Mouse (Mus musculus) thymus, postnatal 10 days (tissue): ENCODE results near the gene Xdh.

ENCODE experiments used
- DNase-seq, 2 experiments: peaks; one replicate each; pipeline ENCODE4 v3.0.0; 2021; ENCODE audit warnings: low spot score in 2 of 2

Xdh gene

DNA sequence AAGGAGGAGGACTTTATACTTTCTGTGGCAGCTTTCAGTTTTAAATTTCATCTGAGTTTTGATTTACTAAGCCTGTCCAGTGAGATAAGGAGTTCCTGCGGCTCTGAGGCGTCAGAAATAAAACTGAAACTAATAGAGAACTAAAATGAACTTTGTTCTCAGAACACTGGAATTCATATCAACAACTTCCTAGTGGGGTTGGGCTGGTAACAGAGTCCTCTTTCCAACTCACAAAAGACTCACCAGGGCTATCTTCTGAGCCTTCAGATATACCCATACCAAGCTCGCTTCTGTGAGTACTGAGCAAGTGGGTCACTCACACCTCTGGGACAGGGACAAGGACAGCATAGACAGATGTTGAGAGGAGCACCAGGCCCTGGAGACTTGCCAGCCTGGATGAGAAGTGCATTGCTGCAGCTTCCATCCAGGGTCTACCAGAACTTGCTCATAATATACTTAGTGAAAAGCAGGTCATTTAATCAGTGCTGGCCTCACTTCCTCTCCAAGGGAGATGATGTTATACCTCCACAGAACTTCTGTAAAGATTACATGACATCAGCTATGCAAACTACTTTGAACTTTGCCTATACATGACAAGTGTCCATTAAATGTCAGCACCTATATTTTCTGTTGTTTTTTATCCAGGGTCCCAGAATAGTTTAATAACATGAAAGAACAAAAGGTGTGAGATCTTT, 7.6 kb downstream of the Xdh start:
- no peak for DNase-seq

DNA sequence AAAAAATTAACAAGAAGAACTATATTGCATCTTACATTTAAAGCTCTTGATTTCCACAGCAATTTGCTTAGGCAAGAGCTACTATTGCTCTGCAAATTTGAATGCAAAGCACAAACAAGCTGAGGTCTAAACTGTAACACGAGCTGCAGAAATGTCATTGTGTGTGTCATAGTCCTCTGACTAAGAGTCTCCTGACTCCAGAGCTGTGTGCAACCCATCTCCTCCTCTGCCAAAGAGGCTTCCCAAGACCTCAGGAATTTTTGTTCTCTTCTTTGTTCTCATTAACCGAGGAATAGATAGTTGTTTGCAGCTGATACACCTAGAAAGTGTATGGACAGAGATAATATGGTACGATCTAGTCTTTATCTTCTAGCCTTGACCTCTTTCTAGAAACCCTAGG, 8.2 kb downstream of the Xdh start:
- DNase-seq = no peak

DNA sequence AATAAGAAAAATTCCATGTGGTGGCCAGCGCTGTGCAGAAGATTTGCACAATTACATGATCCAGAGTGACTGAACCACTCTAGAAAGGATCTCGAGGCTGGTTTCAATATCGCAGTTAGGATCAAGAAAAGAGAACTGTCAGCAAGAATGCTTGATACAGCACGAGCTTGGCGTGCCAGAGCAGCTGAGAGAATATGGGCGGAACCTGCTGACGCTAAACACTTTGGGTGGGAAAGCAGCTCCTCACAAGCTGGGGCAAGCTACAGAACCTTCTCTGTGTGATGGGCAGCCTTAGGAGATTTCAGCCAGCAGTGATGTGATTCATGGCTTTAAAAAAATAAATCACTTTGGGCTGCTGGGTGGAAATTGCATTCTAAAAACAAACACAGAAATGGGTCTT, 12.9 kb downstream of the Xdh start:
- DNase-seq = no peak

DNA sequence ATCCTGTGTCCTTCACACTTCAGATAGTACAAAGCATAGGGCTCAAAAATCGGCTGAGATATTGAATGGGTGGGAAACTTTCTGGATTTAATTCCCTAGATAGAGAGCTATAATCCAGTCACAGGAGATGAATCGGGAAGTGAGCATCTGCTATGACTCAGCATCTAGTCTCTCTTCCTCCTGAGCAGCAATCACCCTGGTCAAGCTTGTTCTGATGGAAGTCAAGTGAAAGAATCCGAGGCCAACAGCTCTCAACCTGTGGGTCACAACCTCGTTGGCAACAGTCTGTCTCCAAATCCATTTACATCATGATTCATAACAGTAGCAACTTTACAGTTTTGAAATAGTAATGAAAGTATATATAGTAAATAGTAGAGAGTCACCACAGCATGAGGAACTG, 14.8 kb downstream of the Xdh start:
- no peak for DNase-seq

DNA sequence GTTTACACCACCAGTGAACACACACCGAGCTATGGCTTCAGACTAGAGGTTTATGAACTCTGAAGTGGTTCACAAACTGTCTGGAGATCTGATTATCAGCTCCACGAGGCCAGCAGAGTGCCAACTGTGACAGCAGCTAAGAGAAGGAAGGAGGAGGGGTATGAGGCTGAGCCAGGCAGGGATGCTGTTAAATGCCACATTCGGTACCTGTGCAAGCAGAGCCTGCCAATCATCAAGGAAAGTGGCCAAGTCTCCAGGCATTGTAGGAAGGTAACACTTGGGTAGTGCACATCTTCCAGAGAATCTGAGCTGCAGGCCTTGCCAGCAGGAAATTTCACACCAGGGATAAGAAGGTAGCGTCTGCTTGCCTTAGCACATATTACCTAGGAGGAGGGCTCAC, 15.7 kb downstream of the Xdh start:
- no peak for DNase-seq

DNA sequence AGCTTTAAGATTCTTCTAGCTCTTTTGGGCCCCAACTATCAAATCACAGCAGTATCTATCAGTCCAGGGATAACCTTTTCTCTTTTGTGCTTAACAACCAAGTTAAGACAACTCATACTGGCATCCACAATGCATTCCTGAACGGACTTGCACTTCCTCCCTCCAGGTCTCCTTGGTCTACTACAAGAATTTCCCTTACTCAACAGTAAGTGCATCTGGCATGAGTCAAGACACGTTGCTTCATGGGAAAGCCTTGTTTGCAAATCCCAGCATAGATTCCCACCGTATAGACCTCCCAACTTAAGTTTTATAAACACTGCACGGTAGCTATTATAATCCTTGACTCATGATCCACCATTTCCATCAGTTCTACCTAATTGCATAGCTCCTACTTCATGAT, 16.4 kb downstream of the Xdh start:
- DNase-seq = no peak

DNA sequence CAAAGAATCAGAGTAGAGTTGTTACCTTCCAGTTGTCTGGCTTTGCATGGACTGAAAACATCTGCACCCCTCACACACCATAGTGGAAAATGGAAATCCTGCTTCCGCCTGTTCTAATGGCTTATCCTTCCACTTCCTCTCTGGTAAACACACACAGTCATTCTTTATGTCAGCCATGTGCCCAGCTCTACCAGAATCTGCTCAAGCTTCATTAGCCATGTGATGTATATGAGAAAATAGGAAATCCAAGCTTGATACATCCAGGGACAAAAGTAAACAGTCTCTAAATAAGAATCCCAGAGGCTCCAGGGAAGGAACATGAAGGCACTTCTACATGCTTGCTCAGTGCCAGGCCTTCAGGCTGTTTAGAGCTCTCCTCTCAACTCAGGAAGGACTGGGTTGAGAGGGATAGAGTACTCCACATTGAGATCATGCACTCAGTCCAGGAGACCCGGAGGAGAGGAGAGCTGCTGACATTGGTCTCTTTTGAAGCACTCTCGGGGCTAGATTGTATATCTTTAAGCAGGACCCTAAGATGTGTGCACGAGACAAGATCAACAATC, 17.4 kb downstream of the Xdh start:
- DNase-seq = no peak

DNA sequence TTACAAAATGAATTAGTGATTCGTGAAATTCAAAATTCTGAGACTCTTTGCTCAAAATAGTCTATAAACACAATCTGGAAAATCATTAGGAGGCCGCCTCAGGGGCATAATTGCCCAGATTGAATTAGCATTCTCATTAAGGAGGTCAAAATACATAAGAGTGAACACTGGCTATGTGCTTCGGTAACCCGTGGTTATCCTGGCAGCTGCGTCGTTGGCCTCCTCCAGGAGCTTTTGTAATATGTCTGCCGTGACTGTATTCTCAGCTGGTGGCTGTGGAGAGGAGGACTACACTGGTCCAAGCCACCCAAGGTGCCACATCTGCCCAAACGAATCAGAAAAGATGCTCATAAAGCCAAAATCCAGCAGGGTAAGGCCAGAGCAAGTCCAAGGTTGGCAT, 30.5 kb downstream of the Xdh start:
- DNase-seq = no peak

DNA sequence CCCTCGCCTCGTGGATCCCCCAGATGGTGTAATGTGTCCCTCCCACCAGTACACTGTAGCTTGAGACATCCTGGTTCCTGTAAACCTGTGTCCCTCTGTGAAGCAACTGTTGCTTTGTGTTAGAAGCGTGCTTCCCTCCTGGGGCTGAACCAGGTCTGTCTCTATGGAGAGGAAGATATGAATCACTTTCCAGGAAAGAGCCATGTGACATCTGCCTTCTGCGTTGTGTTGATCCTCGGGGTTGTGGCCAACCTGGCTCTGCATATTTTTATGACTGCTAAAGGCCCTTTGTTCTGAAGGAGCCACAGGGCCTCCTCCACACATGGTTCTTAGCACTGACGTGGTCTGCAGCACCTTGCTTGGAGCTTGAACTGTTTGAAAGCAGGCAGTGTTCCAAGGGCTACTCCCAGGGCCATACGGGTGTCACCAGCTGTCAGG, 31.0 kb downstream of the Xdh start:
- no peak for DNase-seq

DNA sequence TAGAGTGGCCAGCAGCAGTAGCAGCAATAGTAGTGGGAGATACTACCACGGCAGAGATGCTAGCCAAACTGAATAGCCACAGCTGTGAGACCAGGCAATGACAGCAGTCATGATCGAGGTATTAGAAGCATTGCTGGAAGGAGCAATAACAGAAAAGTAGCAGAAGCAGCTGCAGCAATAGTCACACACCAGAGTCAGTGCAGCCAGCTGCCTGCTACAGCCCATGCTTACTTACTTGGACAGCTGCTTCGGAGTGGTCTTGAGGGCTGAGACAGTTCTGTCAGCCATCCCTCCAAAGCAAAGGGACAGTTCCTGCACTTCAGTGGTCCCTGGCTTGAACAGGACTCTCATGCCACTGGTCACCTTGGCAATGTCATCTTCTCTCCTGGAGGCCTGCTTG, 31.9 kb downstream of the Xdh start:
- no peak for DNase-seq

DNA sequence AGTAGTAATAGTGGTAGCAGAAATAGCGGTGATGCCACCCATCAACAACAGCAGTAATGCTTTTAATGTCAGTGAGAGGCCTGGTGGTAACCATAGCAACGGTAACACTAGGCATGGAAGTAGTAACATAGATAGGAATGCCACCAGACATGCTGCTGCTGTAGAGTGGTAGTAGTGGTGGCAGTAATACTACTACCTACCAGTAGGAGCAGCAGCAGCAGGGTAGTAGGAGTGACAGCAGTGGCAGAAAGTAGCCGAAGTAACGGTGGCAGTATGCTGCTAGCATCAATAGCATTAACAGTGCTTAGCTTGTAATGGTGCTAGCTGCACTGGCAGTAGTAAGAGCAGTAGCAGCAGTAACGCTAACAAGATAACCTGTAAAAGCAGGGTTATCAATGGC, 32.3 kb downstream of the Xdh start:
- no peak for DNase-seq

DNA sequence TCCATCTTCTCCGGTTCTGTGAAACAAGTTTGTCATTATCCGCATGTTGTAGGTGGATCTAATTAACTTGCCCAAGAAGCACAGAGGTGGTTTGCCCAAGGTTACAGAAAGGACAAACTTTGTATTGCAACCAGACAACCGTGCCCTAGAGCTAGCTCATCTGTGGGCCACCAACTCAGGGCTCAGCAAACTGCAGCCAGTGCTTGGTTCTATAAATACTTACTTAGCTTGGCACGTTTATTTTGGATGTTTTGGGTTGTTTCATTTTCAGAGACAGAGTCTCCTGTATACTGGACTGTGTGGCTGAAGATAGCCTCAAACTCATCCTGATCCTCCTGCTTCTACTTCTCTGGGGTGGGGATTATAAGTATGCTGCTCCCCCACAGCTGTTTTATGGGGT, 35.3 kb downstream of the Xdh start:
- no peak for DNase-seq

DNA sequence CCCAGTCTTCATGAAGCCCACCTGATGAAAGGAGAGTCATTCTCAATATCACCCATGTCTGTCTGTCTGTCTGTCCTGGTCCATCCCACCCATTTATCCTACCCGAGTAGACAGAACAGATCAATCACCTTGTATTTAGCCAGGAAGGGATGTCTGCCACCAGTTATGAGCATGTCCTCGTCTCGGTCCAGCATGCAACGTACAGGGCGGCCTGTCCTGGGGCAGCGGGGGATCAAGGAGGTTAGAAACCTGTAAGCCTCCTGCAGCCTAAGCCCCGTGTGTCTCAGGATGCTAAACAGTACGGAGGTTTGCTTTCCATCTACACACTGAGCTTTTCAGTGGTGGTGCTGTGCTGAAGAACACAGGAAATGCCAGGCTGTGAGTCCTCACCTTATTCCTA, 43.9 kb downstream of the Xdh start:
- no peak for DNase-seq

DNA sequence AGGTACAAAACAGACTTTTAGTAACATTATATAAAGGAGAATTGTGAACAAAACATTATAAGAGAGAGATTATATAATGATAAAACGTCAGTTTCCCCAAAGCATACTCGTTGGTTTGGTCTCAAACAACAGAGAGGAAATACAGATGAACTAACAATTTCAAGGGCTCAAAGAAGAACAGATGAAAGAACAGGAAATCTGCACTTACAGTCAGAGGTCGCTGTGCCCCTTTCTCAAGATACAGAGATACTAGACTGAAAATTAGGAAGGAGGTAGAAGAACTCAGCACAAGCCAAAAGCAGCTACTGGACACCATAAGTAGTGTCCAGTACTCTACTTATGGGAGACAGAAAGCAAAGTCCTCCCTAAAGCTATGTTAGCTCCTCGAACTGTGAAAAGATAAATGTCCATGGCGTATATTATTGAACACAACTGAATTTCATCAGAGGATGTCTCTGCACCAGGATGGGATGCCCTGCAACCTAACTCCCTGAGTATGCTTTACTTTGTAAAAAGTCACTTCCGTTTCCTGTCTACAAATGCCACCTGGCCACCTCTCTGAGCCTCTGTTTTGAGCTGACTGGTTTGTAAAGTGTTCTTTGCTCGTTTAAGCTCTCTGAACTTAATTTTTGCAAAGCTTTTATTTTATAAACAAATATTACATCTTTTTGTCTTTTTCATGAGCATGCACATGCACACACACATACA, 44.8 kb downstream of the Xdh start:
- DNase-seq = peak; percentile 38 to 40

DNA sequence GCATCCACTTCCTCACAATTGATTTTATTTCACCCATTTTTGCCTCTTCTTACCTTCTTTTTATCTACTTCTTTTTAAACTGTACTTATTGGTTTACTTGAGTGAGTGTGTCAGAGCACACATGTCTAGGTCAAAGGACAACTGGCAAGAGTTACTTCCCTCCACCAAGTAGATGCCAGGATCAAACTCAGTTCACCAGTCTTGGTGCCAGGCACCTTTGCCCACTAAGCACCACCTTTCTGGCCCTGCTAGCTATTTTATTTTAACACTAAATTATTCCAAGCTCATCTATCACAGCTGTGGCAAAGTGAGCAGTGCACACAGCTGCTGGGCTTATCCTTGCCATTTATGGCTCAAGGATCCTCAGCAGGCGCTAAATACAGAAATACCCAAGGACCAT, 46.9 kb downstream of the Xdh start:
- DNase-seq = no peak

DNA sequence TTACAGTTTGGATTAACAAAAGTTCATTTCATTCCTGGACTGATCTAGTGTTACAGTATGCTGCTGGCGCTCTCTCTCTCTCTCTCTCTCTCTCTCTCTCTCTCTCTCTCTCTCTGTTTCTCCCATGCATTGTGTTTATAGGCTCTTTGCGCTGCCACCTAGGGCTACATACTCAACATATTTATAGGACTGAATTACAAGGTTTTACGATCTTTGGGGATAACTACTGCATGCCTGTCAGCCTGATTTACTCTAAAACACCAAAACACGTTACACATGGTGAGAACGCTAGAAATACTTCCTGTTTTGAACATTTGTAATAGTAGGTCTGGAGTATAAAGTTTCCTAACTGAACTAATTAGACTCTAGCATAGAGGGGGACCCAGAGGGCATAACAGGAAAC, 47.8 kb downstream of the Xdh start:
- no peak for DNase-seq

DNA sequence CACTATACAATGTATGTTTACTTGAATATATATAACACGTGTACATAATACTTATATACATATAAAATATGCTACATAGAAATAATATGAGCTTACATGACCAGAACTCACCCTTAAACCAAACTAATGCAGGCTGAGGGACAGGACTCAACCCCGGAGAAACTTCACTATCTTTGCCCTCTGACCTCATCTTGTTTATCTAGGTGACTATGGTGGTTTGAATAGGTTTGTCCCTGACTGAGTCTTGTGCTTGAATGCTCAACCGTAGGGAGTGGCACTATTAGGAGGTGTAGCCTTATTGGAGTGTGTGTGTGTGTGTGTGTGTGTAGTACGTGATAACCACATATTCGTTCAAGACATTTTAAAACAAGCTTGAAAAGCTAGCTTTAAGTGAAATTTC, 55.6 kb downstream of the Xdh start:
- no peak for DNase-seq

DNA sequence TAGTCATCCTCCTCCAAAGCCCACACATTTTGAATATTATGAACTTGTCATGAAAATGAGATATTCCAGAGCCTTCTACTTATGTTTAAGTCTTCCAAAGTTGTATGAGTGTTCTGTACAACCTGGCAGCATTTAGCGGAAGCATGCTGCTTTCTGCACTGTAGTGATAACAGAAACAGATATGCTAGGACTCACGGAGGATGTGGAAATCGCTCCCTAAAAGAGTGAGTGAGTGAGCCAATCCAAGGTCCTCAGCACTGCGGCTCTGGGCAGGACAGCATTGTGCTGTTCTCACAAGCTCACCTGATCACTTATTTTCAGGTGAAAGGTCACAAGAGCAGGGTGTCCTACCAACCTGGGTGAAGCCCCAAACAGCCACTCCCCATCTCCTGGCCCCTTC, 56.2 kb downstream of the Xdh start:
- no peak for DNase-seq

DNA sequence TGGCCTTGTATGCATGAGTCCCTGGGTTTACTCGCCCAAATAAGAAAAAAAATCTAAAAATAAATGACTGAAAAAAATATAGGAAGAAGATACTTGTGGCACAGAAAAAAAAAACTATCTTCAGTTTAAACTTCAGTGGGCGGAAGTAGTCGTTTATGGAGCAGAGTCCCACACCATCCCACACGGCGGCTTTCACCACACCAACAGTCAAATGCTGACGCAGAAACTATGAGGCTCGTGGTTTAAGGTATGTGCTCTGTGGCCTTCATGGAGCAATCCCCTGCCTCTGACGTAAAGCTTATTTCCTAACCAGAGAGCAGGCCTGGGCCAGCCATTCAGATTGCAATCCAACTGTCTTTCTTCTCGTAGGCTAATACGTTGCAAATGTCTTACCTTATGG, 56.8 kb downstream of the Xdh start:
- no peak for DNase-seq

DNA sequence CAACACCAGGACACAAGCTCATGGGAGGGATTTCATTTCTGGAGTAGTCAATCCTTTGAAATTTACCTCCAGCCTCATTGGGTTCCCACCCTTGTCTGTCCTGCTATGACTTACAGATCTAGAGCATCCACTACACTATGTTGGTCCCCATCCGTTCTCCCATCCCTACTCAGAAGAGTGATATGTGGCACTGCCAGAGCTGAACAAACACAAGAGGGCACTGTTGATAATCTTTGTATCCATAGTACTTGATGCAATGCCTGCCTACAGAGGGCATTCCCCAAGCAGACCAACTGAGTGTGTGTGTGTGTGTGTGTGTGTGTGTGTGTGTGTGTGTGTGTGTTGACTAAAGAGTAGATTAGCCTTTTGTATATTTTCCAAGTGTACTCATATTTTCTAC, 58.4 kb downstream of the Xdh start:
- peak in 1 of 2 experiments; percentile 53 for DNase-seq

DNA sequence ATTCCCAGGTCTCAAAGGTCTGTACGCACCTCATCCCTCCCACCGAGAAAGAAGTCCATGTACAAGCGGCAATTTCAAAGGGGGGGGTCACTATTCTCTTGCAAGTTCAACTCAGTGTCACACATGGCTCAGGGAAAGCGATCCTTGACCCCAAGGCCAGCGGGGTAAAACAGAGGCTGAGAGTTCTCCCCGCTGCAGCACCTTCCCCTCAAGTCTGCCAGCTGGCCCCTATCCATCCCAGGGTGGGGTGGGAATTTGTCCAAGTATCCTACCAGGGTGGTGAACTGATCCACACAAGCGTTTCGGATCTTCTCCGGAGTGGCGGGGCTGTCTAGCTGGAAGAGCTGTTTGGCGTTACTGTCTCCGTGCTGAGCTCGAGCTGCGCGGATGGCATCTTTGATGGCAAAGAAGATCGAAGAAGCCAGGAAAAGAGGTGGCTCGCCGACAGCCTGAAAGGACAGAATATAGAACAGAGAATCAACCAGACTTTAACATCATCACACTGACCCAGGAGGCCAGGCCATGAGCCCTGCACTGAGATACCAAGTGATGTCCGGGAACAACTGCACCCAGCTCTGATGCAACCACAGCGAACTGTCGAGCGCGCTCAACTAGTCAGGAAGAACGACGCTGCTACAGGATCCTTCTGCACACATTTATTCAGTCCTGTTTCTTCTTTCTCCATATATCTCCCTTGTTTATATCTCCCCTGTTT, 63.8 kb downstream of the Xdh start:
- DNase-seq = no peak

DNA sequence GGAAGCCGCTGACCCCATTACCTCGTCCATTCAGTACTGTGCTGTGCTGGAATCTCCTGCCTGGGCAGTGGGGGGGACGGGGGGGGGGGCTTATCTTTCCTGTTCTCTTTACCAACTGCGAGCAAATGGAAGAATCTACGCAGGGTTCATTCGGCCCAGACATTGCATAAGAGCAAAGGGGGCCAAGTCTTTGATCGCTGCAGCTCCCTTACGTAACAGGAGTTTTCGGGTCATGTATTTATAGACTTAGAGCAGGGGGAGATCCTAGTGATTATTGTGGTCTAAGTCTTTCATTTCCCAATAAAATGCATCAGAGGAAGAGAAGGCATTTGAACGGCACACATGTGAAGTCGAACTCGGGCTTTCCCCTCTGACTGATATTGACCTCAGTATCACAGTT, 66.7 kb downstream of the Xdh start:
- no peak for DNase-seq

DNA sequence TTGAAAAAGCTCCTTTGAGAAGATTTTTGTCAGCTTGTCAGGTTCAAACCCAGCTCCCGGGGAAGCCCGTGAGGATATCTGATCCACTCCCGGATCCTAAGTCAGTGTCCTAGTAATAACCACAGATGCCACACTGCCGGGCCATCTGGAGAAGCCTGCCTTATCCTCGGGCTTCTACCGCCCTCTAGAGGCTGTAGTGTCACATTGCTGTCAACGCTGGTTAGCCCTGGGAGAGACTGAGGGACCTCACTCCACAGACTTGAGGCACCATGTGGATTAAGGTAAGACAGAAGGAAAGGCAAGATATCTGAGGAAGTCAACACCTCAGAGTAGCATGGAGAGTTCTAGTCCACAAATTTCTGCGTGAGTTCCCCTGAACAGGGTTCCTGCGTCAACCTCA, 67.8 kb downstream of the Xdh start:
- peak; percentile 52 to 85 for DNase-seq
